Mouse (Mus musculus) lung, postnatal 0 days (tissue): ENCODE data around the gene Nfic.

ENCODE experiments used
- CTCF ChIP-seq: IDR thresholded peaks from 2 replicates; pipeline ENCODE4 v1.5.1; 2016; ENCODE audit warnings: antibody characterized with exemption, mild to moderate bottlenecking
- EP300 ChIP-seq: IDR thresholded peaks from 2 replicates; pipeline ENCODE4 v1.6.1; 2016; ENCODE audit warnings: antibody characterized with exemption, mild to moderate bottlenecking, control low read depth

DNA sequence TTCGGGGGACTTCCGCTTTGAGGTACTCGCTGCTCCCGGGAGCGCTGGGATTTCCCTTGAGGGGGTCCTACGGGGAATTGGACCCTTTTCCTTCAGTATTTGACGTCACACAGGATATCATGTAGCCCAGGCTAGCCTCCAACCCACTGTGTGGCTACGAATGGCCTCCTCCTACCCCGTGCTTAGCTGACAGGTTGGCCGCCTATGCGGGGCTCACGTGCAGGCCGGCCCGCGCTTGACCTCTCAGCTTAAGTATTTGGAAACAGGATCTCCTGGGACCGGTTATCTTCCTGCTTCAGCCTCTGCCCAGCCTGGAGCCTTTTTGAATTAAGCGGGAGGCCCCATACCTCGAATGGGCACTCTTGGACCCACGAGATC lies 70.8 kb downstream of the Nfic start:
- TF ChIP-seq CTCF (no peak), EP300 (no peak; the same call in 1 of the 2 replicates)
